Comparison of ENCODE assay signal across 8 mouse cellular contexts in the genomic region with DNA sequence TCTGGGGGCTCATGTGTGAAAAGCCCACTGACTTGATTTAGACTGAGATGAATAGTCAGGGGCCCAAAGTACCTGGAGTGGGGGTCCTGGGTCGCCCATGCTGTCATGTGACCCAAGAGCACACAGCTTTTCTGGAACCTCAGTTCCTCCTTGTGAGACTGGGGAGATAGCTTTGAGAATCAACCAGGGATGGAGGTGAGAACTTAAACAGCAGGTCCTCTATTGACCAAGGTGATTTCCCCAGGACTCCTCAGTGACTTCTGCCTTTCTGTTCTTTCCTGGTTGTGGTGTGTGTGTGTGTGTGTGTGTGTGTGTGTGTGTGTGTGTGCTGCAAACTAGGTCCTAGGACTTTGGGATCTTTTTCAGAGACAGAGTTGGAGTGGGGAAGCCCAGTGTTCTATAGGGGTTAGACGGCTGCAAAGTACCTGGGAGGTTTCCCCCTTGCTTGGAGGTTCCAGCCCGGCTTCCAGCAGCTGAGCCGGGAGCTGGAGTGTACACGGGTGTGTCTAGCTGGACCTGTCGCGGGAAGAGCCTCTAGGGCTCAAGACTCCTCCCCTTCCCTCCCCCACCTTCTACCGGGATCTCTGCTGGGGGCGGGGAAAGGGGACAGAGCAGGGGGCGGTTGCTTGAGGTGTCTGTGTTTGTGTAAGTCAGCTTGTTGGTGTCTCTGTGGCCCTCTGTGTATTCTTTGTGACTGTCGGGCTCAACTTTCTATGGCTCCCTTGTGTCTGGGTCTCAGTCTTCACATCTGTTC. TPM values are rescaled to one million over a fixed set of nuclear protein-coding genes. Genes with fewer than 3 reads are reported as not detected.
A peak's percentile ranks its signal among the peaks of the same experiment; 100 is the strongest.
DNase-seq lines count a peak whose midpoint lies in the region; ATAC-seq lines count a peak whose summit lies in the region.

No protein-coding gene starts in this region.

- H3K36me3 ChIP-seq in embryonic facial prominence, embryonic 11.5 days (replicated peaks; ENCODE audit: control insufficient read depth, insufficient read depth, low read depth, low read length) = no peaks in the 10 kb centered on the region
- 0 out of 2 replicates have a peak, but pooled peaks cover 4% of the 10 kb centered on the region for H3K36me3 ChIP-seq in hindbrain, embryonic 12.5 days
- no peaks in the 10 kb centered on the region for H3K36me3 ChIP-seq in neural tube, embryonic 14.5 days (ENCODE audit: control insufficient read depth, insufficient read depth, low read length)

- H3K4me3 ChIP-seq in embryonic facial prominence, embryonic 11.5 days (ENCODE audit: low read depth, low read length) = peak overlapping the region; percentile 41
- H3K4me3 ChIP-seq in hindbrain, embryonic 12.5 days = peak overlapping the region; percentile 38
- H3K4me3 ChIP-seq in neural tube, embryonic 14.5 days (ENCODE audit: low read depth, low read length) = peak overlapping the region; percentile 35

- intact Hi-C loops in left cerebral cortex, postnatal 36 days (cut with DNase I) = loop anchor here (2.0 kb wide), 1 partner anchor 19 kb away; no protein-coding TSS in a partner anchor

- peaks cover 45% of the 10 kb centered on the region for H3K4me1 ChIP-seq in embryonic facial prominence, embryonic 11.5 days (ENCODE audit: control insufficient read depth, insufficient read depth, low read length)
- peaks cover 85% of the 10 kb centered on the region for H3K4me1 ChIP-seq in hindbrain, embryonic 12.5 days
- peaks cover 76% of the 10 kb centered on the region for H3K4me1 ChIP-seq in neural tube, embryonic 14.5 days (ENCODE audit: control insufficient read depth, insufficient read depth, low read length)

- peak; percentile 57 for DNase-seq in CD4-positive, CD25-positive, alpha-beta regulatory T cell, adult 2 months (ENCODE audit: low read depth, low spot score)
- DNase-seq in 416B (ENCODE audit: low read depth) = peak; percentile 62
- peak; percentile 81 for DNase-seq in embryonic facial prominence, embryonic 11.5 days (ENCODE audit: low spot score)
- DNase-seq in liver = peak; percentile 61
- no peak for DNase-seq in left cerebral cortex, postnatal 36 days (ENCODE audit: low spot score in 2 of 2)

- 2% methylated on average over 11 of the region's 11 CpGs for WGBS in embryonic facial prominence, embryonic 11.5 days
- WGBS in hindbrain, embryonic 12.5 days = 5% methylated on average over 11 of the region's 11 CpGs
- 2% methylated on average over 10 of the region's 11 CpGs for WGBS in neural tube, embryonic 14.5 days

- H3K4me2 ChIP-seq in embryonic facial prominence, embryonic 11.5 days (ENCODE audit: low read depth, low read length) = peak overlapping the region; percentile 85
- H3K4me2 ChIP-seq in hindbrain, embryonic 12.5 days (replicated peaks) = peak overlapping the region; percentile 76
- peak overlapping the region; percentile 80 for H3K4me2 ChIP-seq in neural tube, embryonic 14.5 days (ENCODE audit: low read depth, low read length)

- H3K27ac ChIP-seq in embryonic facial prominence, embryonic 11.5 days (replicated peaks; ENCODE audit: low read depth, low read length) = peak overlapping the region; percentile 92
- peak overlapping the region; percentile 95 for H3K27ac ChIP-seq in hindbrain, embryonic 12.5 days
- H3K27ac ChIP-seq in neural tube, embryonic 14.5 days (ENCODE audit: low read depth, low read length) = peak overlapping the region; percentile 77

- no peaks in the 10 kb centered on the region for H3K27me3 ChIP-seq in embryonic facial prominence, embryonic 11.5 days (ENCODE audit: control insufficient read depth, insufficient read depth, low read length)
- peaks cover 5% of the 10 kb centered on the region; the same call in 1 of the 2 replicates for H3K27me3 ChIP-seq in hindbrain, embryonic 12.5 days
- H3K27me3 ChIP-seq in neural tube, embryonic 14.5 days (ENCODE audit: control insufficient read depth, insufficient read depth, low read length) = no peaks in the 10 kb centered on the region

- peak overlapping the region; percentile 72 for H3K9ac ChIP-seq in embryonic facial prominence, embryonic 11.5 days (replicated peaks; ENCODE audit: low read length)
- peak overlapping the region; percentile 64 for H3K9ac ChIP-seq in hindbrain, embryonic 12.5 days
- H3K9ac ChIP-seq in neural tube, embryonic 14.5 days (replicated peaks; ENCODE audit: low read depth, low read length) = peak overlapping the region; percentile 56

- no peak for ATAC-seq in CD4-positive, CD25-positive, alpha-beta regulatory T cell, adult 4 months
- ATAC-seq in embryonic facial prominence, embryonic 11.5 days (replicated peaks; ENCODE audit: insufficient number of reproducible peaks, low FRiP score, low TSS enrichment, low read depth) = no peak; the same call in 1 of the 2 replicates
- ATAC-seq in hindbrain, embryonic 12.5 days (ENCODE audit: low FRiP score) = no peak
- ATAC-seq in neural tube, embryonic 14.5 days (ENCODE audit: low read depth) = no peak

- H3K9me3 ChIP-seq in embryonic facial prominence, embryonic 11.5 days (replicated peaks; ENCODE audit: control insufficient read depth, low read length) = no peaks in the 10 kb centered on the region
- H3K9me3 ChIP-seq in hindbrain, embryonic 12.5 days (replicated peaks) = no peaks in the 10 kb centered on the region
- H3K9me3 ChIP-seq in neural tube, embryonic 14.5 days (ENCODE audit: control insufficient read depth, low read length) = no peaks in the 10 kb centered on the region

RNA-seq across cellular contexts. Expression of a gene that starts 15.2 kb away (rescaled TPM):
- 10 to 100 TPM; 13.3 to 17.6 TPM for polyA plus RNA-seq in CD4-positive, CD25-positive, alpha-beta regulatory T cell, adult 4 months (2017; shearing (Covaris generic))
- 10.3 and 11.8 TPM in 2 replicates for polyA plus RNA-seq in embryonic facial prominence, embryonic 11.5 days (2014; fragmentation: Nextera tagmentation; extraction: Ambion mirVana)
- 12.3 and 15.5 TPM in 2 replicates for polyA plus RNA-seq in hindbrain, embryonic 12.5 days (2016; fragmentation: Nextera tagmentation; extraction: Ambion mirVana)
- polyA plus RNA-seq in neural tube, embryonic 14.5 days (2014; fragmentation: Nextera tagmentation; extraction: Ambion mirVana) = 11.5 and 12.3 TPM in 2 replicates
- total RNA-seq in left cerebral cortex, postnatal 36 days (2021) = 10 to 100 TPM; 58.1 to 70.0 TPM

RNA-seq across cellular contexts. Expression of a gene that starts 43.0 kb away (rescaled TPM):
- polyA plus RNA-seq in CD4-positive, CD25-positive, alpha-beta regulatory T cell, adult 4 months (2017; shearing (Covaris generic)) = not detected
- polyA plus RNA-seq in embryonic facial prominence, embryonic 11.5 days (2014; fragmentation: Nextera tagmentation; extraction: Ambion mirVana) = 0.59 and 1.3 TPM in 2 replicates
- not detected in 2 replicates for polyA plus RNA-seq in hindbrain, embryonic 12.5 days (2016; fragmentation: Nextera tagmentation; extraction: Ambion mirVana)
- not detected in 2 replicates for polyA plus RNA-seq in neural tube, embryonic 14.5 days (2014; fragmentation: Nextera tagmentation; extraction: Ambion mirVana)
- total RNA-seq in left cerebral cortex, postnatal 36 days (2021) = not detected

RNA-seq across cellular contexts. Expression of a gene that starts 56.9 kb away (rescaled TPM):
- under 1 TPM in 1 of 2 experiments, not detected in 1; 0.43 TPM for polyA plus RNA-seq in CD4-positive, CD25-positive, alpha-beta regulatory T cell, adult 4 months (2017; shearing (Covaris generic))
- not detected in 2 replicates for polyA plus RNA-seq in embryonic facial prominence, embryonic 11.5 days (2014; fragmentation: Nextera tagmentation; extraction: Ambion mirVana)
- polyA plus RNA-seq in hindbrain, embryonic 12.5 days (2016; fragmentation: Nextera tagmentation; extraction: Ambion mirVana) = not detected in 2 replicates
- polyA plus RNA-seq in neural tube, embryonic 14.5 days (2014; fragmentation: Nextera tagmentation; extraction: Ambion mirVana) = not detected in 2 replicates
- not detected for total RNA-seq in left cerebral cortex, postnatal 36 days (2021)

Comparison
In these comparisons a context has a peak if more than half of its experiments do, and no peak if none do; other contexts are left out.
1. DNase-seq: peak in CD4-positive, CD25-positive, alpha-beta regulatory T cell, adult 2 months (single experiment), 416B (single experiment), embryonic facial prominence, embryonic 11.5 days (single experiment) and liver (single experiment); none in left cerebral cortex, postnatal 36 days (0 of 2).
2. Peak in every context shown above with its lines, with median percentiles within 50 percentile points of each other: H3K27ac ChIP-seq, H3K4me2 ChIP-seq, H3K4me3 ChIP-seq and H3K9ac ChIP-seq.